Mouse (Mus musculus): ENCODE data around the gene Brpf3.
"Not testable (repeated sequence)": the region's sequence is repeated elsewhere in the genome, so short reads cannot be mapped to it uniquely, and the experiment has no call there.

The Brpf3 gene

GRCm38 (mm10) chr17:28827665-28828231 lies 26.9 kb downstream of the Brpf3 start:
- DNase-seq (ENCODE audit: low spot score in 2 of 2): no peak

GRCm38 (mm10) chr17:28829120-28829519 lies 28.2 kb downstream of the Brpf3 start:
- no peak for DNase-seq (ENCODE audit: low spot score in 2 of 2)

- no peak for DNase-seq (ENCODE audit: low spot score in 2 of 2)
These were observed 30.2 kb downstream of the Brpf3 start for GRCm38 (mm10) chr17:28831065-28831464.

- no peak for DNase-seq (ENCODE audit: low spot score in 2 of 2)
These were observed 31.1 kb downstream of the Brpf3 start for GRCm38 (mm10) chr17:28832040-28832439.

GRCm38 (mm10) chr17:28832875-28833274 lies 32.0 kb downstream of the Brpf3 start:
- no peak for DNase-seq (ENCODE audit: low spot score in 2 of 2)

GRCm38 (mm10) chr17:28834676-28835075 lies 33.8 kb downstream of the Brpf3 start:
- DNase-seq (ENCODE audit: low spot score in 2 of 2): no peak

- no peak for DNase-seq (ENCODE audit: low spot score in 2 of 2)
These were observed 37.0 kb downstream of the Brpf3 start for GRCm38 (mm10) chr17:28837840-28838239.

GRCm38 (mm10) chr17:28841947-28842346 lies 41.1 kb downstream of the Brpf3 start:
- not testable (repeated sequence) for DNase-seq (ENCODE audit: low spot score in 2 of 2)

GRCm38 (mm10) chr17:28843665-28844064 lies 42.8 kb downstream of the Brpf3 start:
- DNase-seq (ENCODE audit: low spot score in 2 of 2): no peak

GRCm38 (mm10) chr17:28846974-28847617 lies 46.2 kb downstream of the Brpf3 start:
- no peak for DNase-seq (ENCODE audit: low spot score in 2 of 2)

GRCm38 (mm10) chr17:28850511-28850910 lies 49.6 kb downstream of the Brpf3 start:
- no peak for DNase-seq (ENCODE audit: low spot score in 2 of 2)

GRCm38 (mm10) chr17:28854377-28854776 lies 53.5 kb downstream of the Brpf3 start:
- DNase-seq (ENCODE audit: low spot score in 2 of 2): no peak

- peak in 1 of 2 experiments; percentile 31 for DNase-seq (ENCODE audit: low spot score in 2 of 2)
These were observed 54.4 kb downstream of the Brpf3 start for GRCm38 (mm10) chr17:28855166-28855885.

- DNase-seq (ENCODE audit: low spot score in 2 of 2): no peak
These were observed 55.1 kb downstream of the Brpf3 start for GRCm38 (mm10) chr17:28856030-28856429.

GRCm38 (mm10) chr17:28858205-28858604 lies 57.3 kb downstream of the Brpf3 start, which contains the start of gene Pnpla1:
Pnpla1 (plus strand) TSS chr17:28858411.
- DNase-seq (ENCODE audit: low spot score in 2 of 2): no peak

- no peak for DNase-seq (ENCODE audit: low spot score in 2 of 2)
These were observed 63.0 kb downstream of the Brpf3 start for GRCm38 (mm10) chr17:28863926-28864325.

- no peak for DNase-seq (ENCODE audit: low spot score in 2 of 2)
These were observed 63.6 kb downstream of the Brpf3 start for GRCm38 (mm10) chr17:28864464-28864863.

GRCm38 (mm10) chr17:28866921-28867320 lies 66.0 kb downstream of the Brpf3 start:
- DNase-seq (ENCODE audit: low spot score in 2 of 2): no peak

GRCm38 (mm10) chr17:28867381-28867780 lies 66.5 kb downstream of the Brpf3 start:
- DNase-seq (ENCODE audit: low spot score in 2 of 2): no peak

- no peak for DNase-seq (ENCODE audit: low spot score in 2 of 2)
These were observed 68.7 kb downstream of the Brpf3 start for GRCm38 (mm10) chr17:28869412-28870110.

GRCm38 (mm10) chr17:28870435-28870834 lies 69.5 kb downstream of the Brpf3 start:
- no peak for DNase-seq (ENCODE audit: low spot score in 2 of 2)

- DNase-seq (ENCODE audit: low spot score in 2 of 2): no peak
These were observed 70.9 kb downstream of the Brpf3 start for GRCm38 (mm10) chr17:28871831-28872230.

Data from natural killer cell, adult 2 months (primary cell).